Mouse (Mus musculus) stomach, postnatal 0 days (tissue): ENCODE measurements around the gene Gm9970.

Source experiments
- CTCF ChIP-seq: IDR thresholded peaks from 2 replicates; pipeline ENCODE4 v1.5.1; 2016; ENCODE audit warnings: antibody characterized with exemption, low read depth, mild to moderate bottlenecking, moderate library complexity
- EP300 ChIP-seq: optimal IDR thresholded peaks from 2 replicates; pipeline ENCODE3; 2016; ENCODE audit warnings: antibody characterized with exemption

GRCm38 (mm10) chr5:31250716-31251115 lies 9.7 kb upstream of the Gm9970 start:
- no peak for TF ChIP-seq CTCF
- TF ChIP-seq EP300: no peak
